Mouse (Mus musculus): Measurements from ENCODE around the gene Zswim1. TPM values are rescaled to one million over a fixed set of nuclear protein-coding genes. Genes with fewer than 3 reads are reported as not detected.
"Not testable (repeated sequence)": the region's sequence is repeated elsewhere in the genome, so short reads cannot be mapped to it uniquely, and the experiment has no call there.

The Zswim1 gene
- total RNA-seq, 2 experiments from 2014 or later: 11.0 to 11.4 TPM

- peak in 1 of 2 experiments; percentile 41 for DNase-seq (ENCODE audit: low spot score in 2 of 2)
Observed at GRCm38 (mm10) chr2:164862179-164862861, 39.8 kb downstream of the Zswim1 start.

GRCm38 (mm10) chr2:164863411-164863810 lies 40.9 kb downstream of the Zswim1 start:
- DNase-seq (ENCODE audit: low spot score in 2 of 2): not testable (repeated sequence)

- DNase-seq (ENCODE audit: low spot score in 2 of 2): no peak
Observed at GRCm38 (mm10) chr2:164864593-164864992, 42.1 kb downstream of the Zswim1 start.

GRCm38 (mm10) chr2:164866741-164867551 lies 44.5 kb downstream of the Zswim1 start:
- peak; percentile 51 to 52 for DNase-seq (ENCODE audit: low spot score in 2 of 2)

GRCm38 (mm10) chr2:164867566-164867965 lies 45.1 kb downstream of the Zswim1 start:
- no peak for DNase-seq (ENCODE audit: low spot score in 2 of 2)

GRCm38 (mm10) chr2:164868491-164868890 lies 46.0 kb downstream of the Zswim1 start:
- no peak for DNase-seq (ENCODE audit: low spot score in 2 of 2)

GRCm38 (mm10) chr2:164871602-164872303 lies 49.3 kb downstream of the Zswim1 start:
- DNase-seq (ENCODE audit: low spot score in 2 of 2): no peak

- no peak for DNase-seq (ENCODE audit: low spot score in 2 of 2)
Observed at GRCm38 (mm10) chr2:164873621-164874020, 51.1 kb downstream of the Zswim1 start.

- DNase-seq (ENCODE audit: low spot score in 2 of 2): no peak
Observed at GRCm38 (mm10) chr2:164874239-164874769, 51.8 kb downstream of the Zswim1 start.

GRCm38 (mm10) chr2:164875648-164876047 lies 53.2 kb downstream of the Zswim1 start:
- not testable (repeated sequence) for DNase-seq (ENCODE audit: low spot score in 2 of 2)

Other genes starting within 250 kb of the Zswim1 start
- gene Spint3, start 249.2 kb upstream of the Zswim1 start, total RNA-seq (2021): not detected
- gene Wfdc6a, start 237.2 kb upstream of the Zswim1 start, total RNA-seq (2021): under 1 TPM; 0.38 to 0.40 TPM
- gene Eppin, start 229.1 kb upstream of the Zswim1 start, total RNA-seq (2021): not detected
- gene Wfdc6b, start 209.2 kb upstream of the Zswim1 start, total RNA-seq (2021): not detected
- not detected for gene Wfdc8, start 209.1 kb upstream of the Zswim1 start, total RNA-seq (2021)
- not detected for gene Wfdc16, start 183.9 kb upstream of the Zswim1 start, total RNA-seq (2021)
- gene Wfdc10, start 166.6 kb upstream of the Zswim1 start, total RNA-seq (2021): not detected
- gene Wfdc9, start 166.1 kb upstream of the Zswim1 start, total RNA-seq (2021): not detected
- not detected for gene Wfdc11, start 148.6 kb upstream of the Zswim1 start, total RNA-seq (2021)
- not detected for gene Wfdc13, start 137.6 kb upstream of the Zswim1 start, total RNA-seq (2021)
- not detected for gene Spint4, start 124.2 kb upstream of the Zswim1 start, total RNA-seq (2021)
- not detected for gene Spint5, start 107.4 kb upstream of the Zswim1 start, total RNA-seq (2021)
- under 1 TPM; 0.20 to 0.45 TPM for gene Wfdc3, start 76.8 kb upstream of the Zswim1 start, total RNA-seq (2021)
- 10 to 100 TPM; 34.0 to 35.2 TPM for gene Dnttip1, start 76.7 kb upstream of the Zswim1 start, total RNA-seq (2021)
- gene Ube2c, start 52.8 kb upstream of the Zswim1 start, total RNA-seq (2021): 1 to 10 TPM; 1.4 to 4.0 TPM
- gene Tnnc2, start 42.7 kb upstream of the Zswim1 start, total RNA-seq (2021): 10 to 100 TPM in 1 of 2 experiments, not detected in 1; 11.3 TPM
- 10 to 100 TPM; 25.0 to 28.4 TPM for gene Snx21, start 36.9 kb upstream of the Zswim1 start, total RNA-seq (2021)
- gene Acot8, start 17.8 kb upstream of the Zswim1 start, total RNA-seq (2021): 10 to 100 TPM; 32.6 to 36.6 TPM
- 1 to 10 TPM; 4.2 to 5.3 TPM for gene Zswim3, start 17.6 kb upstream of the Zswim1 start, total RNA-seq (2021)
- gene Spata25, start 5.9 kb downstream of the Zswim1 start, total RNA-seq (2021): not detected
- gene Ctsa, start 10.2 kb downstream of the Zswim1 start, total RNA-seq (2021): 100 to 1,000 TPM; 103 to 106 TPM
- 1 to 10 TPM; 1.4 to 1.7 TPM for gene Neurl2, start 10.8 kb downstream of the Zswim1 start, total RNA-seq (2021)
- gene Pltp, start 35.0 kb downstream of the Zswim1 start, total RNA-seq (2021): 10 to 100 TPM; 22.5 to 55.9 TPM
- gene Pcif1, start 56.6 kb downstream of the Zswim1 start, total RNA-seq (2021): 10 to 100 TPM; 35.1 to 48.6 TPM
- 10 to 100 TPM; 20.9 to 22.4 TPM for gene Zfp335, start 89.1 kb downstream of the Zswim1 start, total RNA-seq (2021)
- 1 to 10 TPM in 1 of 2 experiments, under 1 TPM in 1; 0.89 to 2.7 TPM for gene Mmp9, start 118.1 kb downstream of the Zswim1 start, total RNA-seq (2021)
- gene Slc12a5, start 138.1 kb downstream of the Zswim1 start, total RNA-seq (2021): 1 to 10 TPM; 5.2 to 9.0 TPM
- gene Ncoa5, start 212.2 kb downstream of the Zswim1 start, total RNA-seq (2021): 10 to 100 TPM; 35.7 to 41.6 TPM
- gene Cd40, start 232.9 kb downstream of the Zswim1 start, total RNA-seq (2021): 1 to 10 TPM; 1.9 to 2.2 TPM

All from adrenal gland, adult 18-20 months (tissue).